Mouse (Mus musculus) lung, embryonic 15.5 days (tissue): ENCODE data around the gene Fgfr1op2. TPM values are rescaled to one million over a fixed set of nuclear protein-coding genes. Genes with fewer than 3 reads are reported as not detected.
A peak's percentile ranks its signal among the peaks of the same experiment; 100 is the strongest.

Experiments used
- ATAC-seq: fragments of 200-750 bp; cut with Nextera tagmentation; 2 replicates; pipeline ENCODE4 v1.8.0; 2017; ENCODE audit warnings: moderate number of reproducible peaks, borderline replicate concordance; ENCODE audit not compliant: low FRiP score, low TSS enrichment; ENCODE audit errors: extremely low read depth
- H3K27ac ChIP-seq: fragments of 300-500 bp; sonication (generic); 2 replicates; pipeline ENCODE4 v1.5.1; 2015; ENCODE audit warnings: moderate library complexity, mild to moderate bottlenecking, inconsistent platforms
- H3K27me3 ChIP-seq: fragments of 300-500 bp; sonication (generic); 2 replicates; pipeline ENCODE4 v1.6.1; 2015; ENCODE audit warnings: inconsistent platforms
- H3K36me3 ChIP-seq: fragments of 300-500 bp; sonication (generic); 2 replicates; pipeline ENCODE4 v1.6.1; 2015; ENCODE audit warnings: inconsistent platforms
- H3K4me1 ChIP-seq: fragments of 300-500 bp; sonication (generic); 2 replicates; pipeline ENCODE4 v1.6.1; 2015; ENCODE audit warnings: inconsistent platforms
- H3K4me2 ChIP-seq: fragments of 300-500 bp; sonication (generic); 2 replicates; pipeline ENCODE4 v1.6.1; 2015; ENCODE audit warnings: inconsistent platforms, mild to moderate bottlenecking, moderate library complexity
- H3K4me3 ChIP-seq: fragments of 300-500 bp; sonication (generic); 2 replicates; pipeline ENCODE4 v1.5.1; 2015; ENCODE audit warnings: mild to moderate bottlenecking, inconsistent platforms
- H3K9ac ChIP-seq: fragments of 300-500 bp; sonication (generic); 2 replicates; pipeline ENCODE4 v1.6.1; 2015; ENCODE audit warnings: inconsistent platforms
- H3K9me3 ChIP-seq: fragments of 300-500 bp; sonication (generic); 2 replicates; pipeline ENCODE4 v1.6.1; 2016; ENCODE audit warnings: inconsistent platforms
- WGBS: fragments of 180-500 bp; shearing (Covaris S2); methylation state at CpG from one replicate; pipeline ENCODE4 v1.1.7; 2015; 5-methylcytosine and 5-hydroxymethylcytosine counted together
- polyA plus RNA-seq: library from polyadenylated mRNA; unstranded; fragments of >200 nt; fragmentation: Nextera tagmentation; extraction: Ambion mirVana; gene quantifications from 2 replicates; pipeline ENCODE4 v1.2.1, GENCODE M21; 2015

Fgfr1op2 gene
- polyA plus RNA-seq = 98.1 and 101 TPM in 2 replicates

DNA sequence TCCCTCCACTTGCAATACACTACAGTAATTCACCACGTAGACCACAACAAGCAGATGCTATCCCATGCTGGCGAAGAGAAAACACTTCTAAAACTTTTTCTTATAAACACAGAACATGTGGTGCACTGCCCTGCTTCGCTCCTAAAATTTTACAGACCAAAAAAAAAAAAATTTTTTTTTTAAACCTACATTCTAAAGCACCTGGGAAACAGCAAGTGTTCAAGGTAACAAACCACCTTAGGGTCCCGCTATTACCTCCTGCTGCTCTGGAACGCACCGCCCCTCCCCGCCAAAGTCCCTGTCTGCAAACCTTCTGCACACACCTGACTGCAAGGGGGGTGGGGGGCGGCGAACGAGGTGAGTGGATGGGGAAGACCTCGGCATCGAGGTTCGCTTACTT is at the start of gene Fgfr1op2:
Gene Fgfr1op2, plus strand, starts transcription at position 301 of the 400 bp plus-strand sequence.
- H3K9me3 ChIP-seq = no peaks in the 10 kb centered on the region
- peaks cover 17% of the 10 kb centered on the region for H3K4me1 ChIP-seq
- H3K27me3 ChIP-seq = no peaks in the 10 kb centered on the region
- H3K27ac ChIP-seq = peak within 1 kb of the TSS; percentile 98
- under 1% methylated on average over 13 of the region's 13 CpGs for WGBS
- ATAC-seq = no peak
- no peaks in the 10 kb centered on the region for H3K36me3 ChIP-seq
- peak within 1 kb of the TSS; percentile 66 for H3K4me2 ChIP-seq
- H3K9ac ChIP-seq = peak within 1 kb of the TSS; percentile 89
- H3K4me3 ChIP-seq = peak within 1 kb of the TSS; percentile 81

DNA sequence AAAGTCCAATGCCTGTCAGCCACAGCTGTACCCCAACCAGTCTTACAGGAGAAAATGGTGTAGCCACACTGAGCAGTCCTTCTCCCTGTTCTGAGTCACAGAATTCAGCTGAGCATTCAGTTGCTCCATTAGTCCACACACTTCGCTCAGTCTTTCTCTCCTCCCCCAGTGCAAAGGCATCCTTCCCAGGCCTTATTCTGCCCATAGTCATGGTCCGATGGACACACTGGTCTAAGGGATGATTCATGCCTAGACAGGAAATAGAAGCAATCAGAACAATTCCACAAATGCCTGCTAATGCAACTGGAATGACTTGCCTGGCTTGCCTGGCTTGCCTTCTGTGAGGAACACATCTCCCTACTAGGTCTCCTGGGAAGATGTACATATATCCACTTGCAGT is 49.5 kb upstream of the Fgfr1op2 start:
- ATAC-seq = no peak
- Histone ChIP-seq H3K4me3 (no peak overlapping the region), H3K27me3 (no peaks in the 10 kb centered on the region), H3K27ac (no peak overlapping the region), H3K9me3 (no peaks in the 10 kb centered on the region), H3K4me2 (no peak overlapping the region), H3K4me1 (peaks cover 5% of the 10 kb centered on the region), H3K9ac (no peak overlapping the region), H3K36me3 (no peaks in the 10 kb centered on the region)
- 80% methylated on average over 2 of the region's 2 CpGs for WGBS

DNA sequence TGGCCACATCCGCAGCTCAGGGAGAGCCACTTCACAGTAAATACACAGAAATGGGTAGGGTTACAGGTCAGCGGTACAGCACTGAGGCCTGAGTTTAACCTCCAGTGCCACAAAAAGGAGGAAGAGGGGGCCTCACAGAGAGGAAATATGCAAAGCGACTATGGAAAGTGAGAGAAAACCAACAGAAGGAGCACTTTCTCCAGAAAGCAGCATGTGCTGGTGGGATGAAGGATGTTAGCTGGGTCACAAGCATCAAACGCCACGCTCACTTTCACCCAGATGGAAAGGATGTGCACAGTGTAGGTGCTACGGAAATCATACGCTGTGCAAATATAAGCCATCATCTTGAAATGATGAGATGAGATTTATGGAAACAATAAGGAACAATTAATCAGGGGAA is 46.6 kb upstream of the Fgfr1op2 start:
- WGBS = 38% methylated on average over 7 of the region's 7 CpGs
- Histone ChIP-seq H3K27ac (0 out of 2 replicates have a peak overlapping the region, but pooled peaks have one; percentile 2), H3K27me3 (no peaks in the 10 kb centered on the region), H3K9ac (no peak overlapping the region), H3K4me1 (peaks cover 5% of the 10 kb centered on the region), H3K4me2 (no peak overlapping the region), H3K4me3 (no peak overlapping the region), H3K36me3 (no peaks in the 10 kb centered on the region), H3K9me3 (no peaks in the 10 kb centered on the region)
- peak; percentile 74 for ATAC-seq

DNA sequence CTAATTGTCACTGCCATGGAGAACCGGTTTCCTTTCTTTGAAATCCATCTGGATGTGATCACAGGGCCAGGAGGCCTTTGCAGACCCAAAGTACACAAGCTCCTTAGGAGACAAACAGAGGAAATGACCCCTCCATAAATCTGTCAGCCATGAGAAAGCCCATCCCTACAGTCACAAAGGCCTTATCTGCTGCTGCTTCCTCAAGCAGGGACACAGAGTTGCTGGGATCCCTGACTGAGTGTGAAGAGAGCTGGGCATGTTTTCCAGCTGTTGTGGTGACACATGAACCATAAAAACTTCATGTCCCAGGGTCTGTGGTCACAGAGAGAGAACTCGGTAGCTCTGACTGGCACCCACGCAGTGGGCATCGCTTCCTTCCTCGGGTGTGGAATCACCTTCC is 46.2 kb upstream of the Fgfr1op2 start:
- H3K27ac ChIP-seq = peak overlapping the region; percentile 57; the same call in 1 of the 2 replicates
- H3K4me2 ChIP-seq = no peak overlapping the region
- no peaks in the 10 kb centered on the region for H3K9me3 ChIP-seq
- H3K4me1 ChIP-seq = peaks cover 5% of the 10 kb centered on the region
- no peaks in the 10 kb centered on the region for H3K27me3 ChIP-seq
- no peak overlapping the region for H3K9ac ChIP-seq
- no peak overlapping the region for H3K4me3 ChIP-seq
- H3K36me3 ChIP-seq = no peaks in the 10 kb centered on the region
- 35% methylated on average over 5 of the region's 5 CpGs for WGBS
- peak; percentile 75 for ATAC-seq

DNA sequence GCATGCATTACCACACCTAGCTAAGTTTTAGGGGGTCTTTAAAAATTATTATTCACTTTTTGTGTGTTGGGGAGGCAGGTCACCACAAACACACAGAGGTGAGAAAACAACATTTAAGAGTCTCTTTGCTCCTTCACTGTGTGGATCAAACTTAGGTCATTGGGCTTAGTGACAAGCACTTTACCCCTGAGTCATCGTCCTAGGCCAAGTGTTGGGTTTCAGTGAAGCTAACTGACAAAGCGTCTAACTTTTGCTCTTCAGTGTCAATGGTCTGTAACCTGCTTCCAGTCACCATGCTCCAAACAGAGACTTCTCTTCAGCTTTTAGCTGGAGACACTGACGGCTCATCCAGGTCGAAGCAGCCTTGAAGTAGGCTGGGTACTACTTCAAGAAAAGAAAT is 43.9 kb upstream of the Fgfr1op2 start:
- ATAC-seq = no peak
- Histone ChIP-seq H3K9me3 (no peaks in the 10 kb centered on the region), H3K36me3 (no peaks in the 10 kb centered on the region), H3K27ac (no peak overlapping the region), H3K4me2 (no peak overlapping the region), H3K9ac (no peak overlapping the region), H3K4me3 (no peak overlapping the region), H3K27me3 (no peaks in the 10 kb centered on the region), H3K4me1 (peaks cover 5% of the 10 kb centered on the region)
- 89% methylated on average over 4 of the region's 4 CpGs for WGBS

DNA sequence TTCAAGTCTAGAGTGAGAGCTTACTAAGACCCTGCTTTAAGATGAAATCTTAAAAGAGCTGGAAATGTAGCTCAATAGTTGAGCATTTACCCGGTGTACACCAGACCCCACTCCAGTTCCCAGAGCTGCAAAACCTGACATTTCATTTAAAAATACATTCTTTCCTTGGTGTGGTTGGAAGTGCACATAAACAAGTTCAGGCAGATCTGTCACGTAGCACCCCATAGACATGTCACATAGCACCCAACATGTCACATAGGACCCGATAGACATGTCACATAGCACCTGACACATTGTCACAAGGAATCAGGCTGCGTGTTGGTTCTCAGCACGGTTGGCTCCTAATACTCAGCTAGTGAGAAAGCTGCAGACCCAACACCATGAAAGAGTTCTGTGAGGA is 41.5 kb upstream of the Fgfr1op2 start:
- Histone ChIP-seq H3K9me3 (no peaks in the 10 kb centered on the region), H3K9ac (no peak overlapping the region), H3K4me2 (no peak overlapping the region), H3K27ac (no peak overlapping the region), H3K4me3 (no peak overlapping the region), H3K36me3 (no peaks in the 10 kb centered on the region), H3K27me3 (no peaks in the 10 kb centered on the region), H3K4me1 (peaks cover under 1% of the 10 kb centered on the region; the same call in 1 of the 2 replicates)
- no peak for ATAC-seq
- WGBS = 43% methylated on average over 5 of the region's 5 CpGs

DNA sequence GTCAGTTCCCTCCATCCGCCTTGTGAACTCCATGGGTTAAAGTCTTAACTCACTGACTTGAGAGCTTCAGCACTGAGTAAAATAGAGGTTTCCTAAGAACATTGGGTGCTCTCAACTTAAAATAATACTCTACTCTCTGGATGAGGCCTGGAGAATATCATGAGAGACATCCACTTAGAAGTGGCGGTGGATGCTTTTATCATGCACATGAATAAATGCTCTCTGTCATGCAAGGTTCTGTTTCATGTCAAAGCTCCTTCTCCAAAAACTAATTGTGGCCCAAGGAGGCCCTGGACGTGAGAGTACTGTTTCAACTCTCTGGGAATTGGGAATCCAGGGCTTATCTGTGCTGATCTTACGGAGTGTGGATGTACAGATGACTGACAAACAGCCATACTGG is 39.9 kb upstream of the Fgfr1op2 start:
- H3K9me3 ChIP-seq = no peaks in the 10 kb centered on the region

DNA sequence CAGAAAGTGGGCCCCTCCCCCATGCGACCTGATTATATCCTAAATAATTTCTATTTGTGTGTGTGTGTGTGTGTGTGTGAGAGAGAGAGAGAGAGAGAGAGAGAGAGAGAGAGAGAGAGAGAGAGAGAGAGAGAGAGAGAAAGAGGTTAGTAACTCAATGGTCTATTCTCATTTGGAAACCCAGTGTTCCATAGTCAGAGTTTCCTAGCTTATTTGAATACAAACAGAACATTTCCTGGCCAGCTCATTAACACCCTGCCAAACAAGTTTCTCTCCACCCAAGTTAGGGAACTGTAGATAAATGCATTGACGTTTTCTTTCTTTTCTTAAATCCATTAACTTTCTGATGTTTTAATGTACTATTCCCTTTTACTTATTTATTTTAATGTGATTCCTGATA is 38.9 kb upstream of the Fgfr1op2 start:
- no peaks in the 10 kb centered on the region for H3K36me3 ChIP-seq
- H3K4me2 ChIP-seq = no peak overlapping the region
- no peak overlapping the region for H3K4me3 ChIP-seq
- no peak for ATAC-seq
- no peak overlapping the region for H3K27ac ChIP-seq
- WGBS = 32% methylated on average over 2 of the region's 2 CpGs
- H3K4me1 ChIP-seq = no peaks in the 10 kb centered on the region; the same call in 1 of the 2 replicates
- no peaks in the 10 kb centered on the region for H3K9me3 ChIP-seq
- no peaks in the 10 kb centered on the region for H3K27me3 ChIP-seq
- no peak overlapping the region for H3K9ac ChIP-seq

More for the DNA sequence above, 39.9 kb upstream of the Fgfr1op2 start:
- no peak for ATAC-seq
- Histone ChIP-seq H3K9ac (no peak overlapping the region), H3K27ac (no peak overlapping the region), H3K36me3 (no peaks in the 10 kb centered on the region), H3K27me3 (no peaks in the 10 kb centered on the region), H3K4me3 (no peak overlapping the region), H3K4me2 (no peak overlapping the region), H3K4me1 (no peaks in the 10 kb centered on the region; the same call in 1 of the 2 replicates)
- WGBS = 87% methylated on average over 4 of the region's 4 CpGs

DNA sequence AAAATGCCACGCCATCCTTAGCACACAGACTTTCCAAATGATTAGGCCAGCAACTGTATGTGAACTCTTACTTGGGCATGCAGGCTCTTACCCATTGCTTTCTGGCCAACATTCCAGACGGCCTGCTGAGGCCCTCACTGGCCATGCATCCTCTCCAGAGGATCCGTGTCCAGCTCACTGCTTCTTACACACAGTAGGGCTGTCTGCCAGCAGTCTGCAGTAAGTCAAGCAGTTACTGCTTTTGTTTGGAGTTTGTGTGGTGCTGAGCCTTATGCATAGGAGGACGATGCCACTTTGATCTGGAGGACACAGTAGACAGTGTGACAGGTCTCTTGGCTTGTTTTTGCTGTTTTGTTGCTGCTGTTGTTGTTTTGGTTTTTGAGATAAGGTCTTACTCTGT is 38.3 kb upstream of the Fgfr1op2 start:
- 41% methylated on average over 4 of the region's 4 CpGs for WGBS
- Histone ChIP-seq H3K9ac (no peak overlapping the region), H3K4me2 (no peak overlapping the region), H3K27me3 (no peaks in the 10 kb centered on the region), H3K4me3 (no peak overlapping the region), H3K4me1 (no peaks in the 10 kb centered on the region; the same call in 1 of the 2 replicates), H3K9me3 (no peaks in the 10 kb centered on the region), H3K36me3 (no peaks in the 10 kb centered on the region), H3K27ac (no peak overlapping the region)
- ATAC-seq = no peak

DNA sequence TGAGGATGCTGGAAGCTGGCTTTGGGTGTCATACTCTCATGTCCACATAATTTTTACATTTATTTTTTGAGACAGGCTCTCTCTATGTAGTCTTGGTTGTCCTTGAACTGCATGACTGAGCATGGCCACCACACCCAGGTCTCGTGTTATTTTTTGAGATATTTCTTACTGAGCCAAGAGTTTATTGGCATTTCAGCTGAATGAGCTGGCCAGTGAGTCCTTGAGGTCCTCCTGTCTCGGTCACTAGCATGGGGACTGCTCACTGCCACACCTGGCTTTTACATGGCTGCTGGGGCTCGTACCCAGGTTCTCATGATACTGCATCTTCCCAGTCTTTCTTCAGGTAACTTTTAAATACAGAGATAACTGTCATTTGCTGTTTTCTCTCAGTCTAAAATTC is 36.6 kb upstream of the Fgfr1op2 start:
- ATAC-seq = no peak
- H3K27ac ChIP-seq = no peak overlapping the region
- H3K9ac ChIP-seq = no peak overlapping the region
- no peaks in the 10 kb centered on the region for H3K9me3 ChIP-seq
- H3K36me3 ChIP-seq = no peaks in the 10 kb centered on the region
- WGBS = 94% methylated on average over 3 of the region's 3 CpGs
- H3K27me3 ChIP-seq = no peaks in the 10 kb centered on the region
- no peak overlapping the region for H3K4me2 ChIP-seq
- no peak overlapping the region for H3K4me3 ChIP-seq
- no peaks in the 10 kb centered on the region; the same call in 1 of the 2 replicates for H3K4me1 ChIP-seq

DNA sequence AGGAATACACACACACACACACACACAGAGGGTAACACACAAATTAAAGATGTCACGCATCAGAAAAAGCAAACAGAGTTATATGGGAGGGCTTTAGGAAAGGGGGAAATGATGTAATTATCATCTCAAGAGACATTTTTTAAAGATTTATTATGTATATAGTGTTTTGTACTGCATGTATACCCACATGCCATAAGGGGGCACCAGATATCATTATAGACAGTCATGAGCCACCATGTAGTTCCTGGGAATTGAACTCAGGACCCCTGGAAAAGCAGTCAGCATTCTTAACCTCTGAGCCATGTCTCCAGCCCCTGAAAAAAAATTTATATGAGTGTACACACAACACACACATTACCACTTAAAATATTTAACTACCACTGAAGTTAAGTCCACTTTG is 32.4 kb upstream of the Fgfr1op2 start:
- Histone ChIP-seq H3K9ac (no peak overlapping the region), H3K27me3 (no peaks in the 10 kb centered on the region), H3K4me3 (no peak overlapping the region), H3K4me2 (no peak overlapping the region), H3K4me1 (no peaks in the 10 kb centered on the region), H3K36me3 (peaks cover 20% of the 10 kb centered on the region), H3K27ac (no peak overlapping the region), H3K9me3 (no peaks in the 10 kb centered on the region)
- 92% methylated on average over 1 of the region's 1 CpGs for WGBS
- ATAC-seq = no peak

DNA sequence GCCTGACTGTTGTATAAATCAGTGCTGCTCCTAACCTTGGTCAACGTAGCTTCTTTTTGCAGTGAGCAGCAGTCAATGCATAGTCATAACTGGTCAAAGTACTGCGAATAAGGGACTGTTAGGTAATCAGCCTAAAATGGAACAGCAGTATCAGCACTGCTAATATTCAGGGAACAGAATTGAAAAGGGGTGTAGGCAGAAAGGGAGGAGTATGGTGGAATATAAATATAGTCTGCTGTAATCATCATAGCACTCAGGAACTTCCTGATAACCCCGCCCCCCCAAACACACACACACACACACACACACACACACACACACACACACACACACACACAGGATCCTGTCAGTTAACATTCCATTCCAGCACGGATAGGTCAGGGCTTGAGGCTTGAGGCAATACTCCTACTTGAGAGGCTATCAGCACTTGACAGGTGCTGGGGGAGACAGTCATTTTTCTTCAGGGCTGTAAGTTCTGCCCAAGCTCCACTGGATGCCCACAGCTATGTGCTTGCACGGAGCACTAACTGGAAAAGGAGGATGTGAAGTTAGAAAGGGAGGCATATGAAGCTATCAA is 31.6 kb upstream of the Fgfr1op2 start:
- Histone ChIP-seq H3K27ac (no peak overlapping the region), H3K9ac (no peak overlapping the region), H3K4me3 (no peak overlapping the region), H3K4me1 (no peaks in the 10 kb centered on the region), H3K9me3 (no peaks in the 10 kb centered on the region), H3K4me2 (no peak overlapping the region), H3K36me3 (peaks cover 28% of the 10 kb centered on the region), H3K27me3 (no peaks in the 10 kb centered on the region)
- peak; percentile 39; the same call in 1 of the 2 replicates for ATAC-seq
- 72% methylated on average over 5 of the region's 5 CpGs for WGBS

DNA sequence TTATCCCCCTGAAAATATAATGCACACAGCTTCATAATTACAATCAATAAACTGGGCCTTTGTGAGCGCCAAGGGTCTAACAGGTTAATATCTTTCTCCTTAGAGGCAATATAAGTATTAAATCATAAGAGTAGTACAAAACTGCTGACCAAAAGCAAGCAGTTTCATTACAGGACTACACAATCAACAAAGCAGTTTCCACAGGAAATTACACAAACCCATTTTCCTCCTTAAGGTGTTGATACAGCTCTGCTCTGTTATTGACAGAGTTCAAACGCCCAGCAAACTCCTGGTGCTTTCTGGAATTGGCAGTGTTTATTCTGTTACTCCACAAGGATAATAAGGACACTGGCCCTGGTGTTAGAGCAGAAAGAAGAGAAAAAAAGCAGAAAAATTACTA is 26.6 kb upstream of the Fgfr1op2 start:
- Histone ChIP-seq H3K9me3 (no peaks in the 10 kb centered on the region), H3K4me3 (no peak overlapping the region), H3K9ac (no peak overlapping the region), H3K4me1 (no peaks in the 10 kb centered on the region), H3K4me2 (no peak overlapping the region), H3K27me3 (no peaks in the 10 kb centered on the region), H3K27ac (no peak overlapping the region), H3K36me3 (peaks cover 71% of the 10 kb centered on the region)
- ATAC-seq = no peak
- WGBS = 79% methylated on average over 2 of the region's 2 CpGs
